Mouse (Mus musculus): ENCODE data around the gene Olfr736. TPM values are rescaled to one million over a fixed set of nuclear protein-coding genes. Genes with fewer than 3 reads are reported as not detected.

Gene Olfr736
- polyA plus RNA-seq (2014; fragmentation: Nextera tagmentation; extraction: Ambion mirVana), result not detected in 2 replicates

- ATAC-seq (replicated peaks; ENCODE audit: low FRiP score, low TSS enrichment, low read depth) (no peak), DNase-seq (ENCODE audit: low spot score) (no peak)
- Histone ChIP-seq H3K4me1 (replicated peaks; ENCODE audit: control insufficient read depth, insufficient read depth, low read length) (no peaks in the 10 kb centered on the region), H3K4me2 (ENCODE audit: low read length) (no peak within 1 kb of the TSS), H3K4me3 (ENCODE audit: low read depth, low read length) (no peak within 1 kb of the TSS), H3K9me3 (ENCODE audit: control insufficient read depth, low read length) (no peaks in the 10 kb centered on the region), H3K36me3 (ENCODE audit: control insufficient read depth, insufficient read depth, low read length) (no peaks in the 10 kb centered on the region), H3K27ac (ENCODE audit: low read depth) (no peak within 1 kb of the TSS), H3K27me3 (replicated peaks; ENCODE audit: control insufficient read depth, insufficient read depth, low read length) (no peaks in the 10 kb centered on the region), H3K9ac (ENCODE audit: low read length) (no peak within 1 kb of the TSS)
- 59% methylated on average over 2 of the region's 2 CpGs for WGBS
Measured at GRCm38 (mm10) chr14:50380863-50381262, at the start of gene Olfr736. Gene Olfr736, plus strand, starts transcription at chr14:50381163.

DNA sequence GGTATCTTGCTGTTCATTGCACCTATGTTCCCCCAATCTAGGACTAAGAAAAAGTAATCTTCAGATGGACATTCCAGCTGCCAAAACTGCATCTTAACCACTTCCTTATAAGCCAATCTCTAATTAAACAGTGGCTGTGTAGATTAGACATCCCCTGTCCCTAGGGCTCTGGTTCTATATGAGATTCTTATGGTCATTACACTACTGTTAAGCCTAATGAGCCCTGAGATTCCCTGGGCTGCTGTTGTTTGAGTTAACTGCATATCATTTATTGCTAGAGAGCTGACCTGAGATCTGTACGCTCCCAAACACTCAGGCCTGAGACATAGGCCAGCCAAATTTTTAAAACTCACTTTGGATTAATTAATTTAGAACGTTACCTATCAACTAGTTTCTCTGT is 32.2 kb upstream of the Olfr736 start, which contains the start of gene Olfr735:
Gene Olfr735 (minus strand): TSS at position 77 of the 400 bp plus-strand sequence.
- no peak within 1 kb of the TSS for H3K4me3 ChIP-seq (ENCODE audit: low read depth, low read length)
- ATAC-seq (replicated peaks; ENCODE audit: low FRiP score, low TSS enrichment, low read depth) (no peak), DNase-seq (ENCODE audit: low spot score) (no peak)
- H3K4me2 ChIP-seq (ENCODE audit: low read length), result no peak within 1 kb of the TSS
- WGBS, result 85% methylated on average over 2 of the region's 2 CpGs
- no peak within 1 kb of the TSS for H3K9ac ChIP-seq (ENCODE audit: low read length)
- H3K4me1 ChIP-seq (replicated peaks; ENCODE audit: control insufficient read depth, insufficient read depth, low read length), result no peaks in the 10 kb centered on the region
- no peaks in the 10 kb centered on the region for H3K36me3 ChIP-seq (ENCODE audit: control insufficient read depth, insufficient read depth, low read length)
- no peak within 1 kb of the TSS for H3K27ac ChIP-seq (ENCODE audit: low read depth)
- H3K9me3 ChIP-seq (ENCODE audit: control insufficient read depth, low read length), result no peaks in the 10 kb centered on the region
- H3K27me3 ChIP-seq (replicated peaks; ENCODE audit: control insufficient read depth, insufficient read depth, low read length), result no peaks in the 10 kb centered on the region

- Histone ChIP-seq H3K36me3 (ENCODE audit: control insufficient read depth, insufficient read depth, low read length) (no peaks in the 10 kb centered on the region), H3K9me3 (ENCODE audit: control insufficient read depth, low read length) (no peaks in the 10 kb centered on the region), H3K4me2 (ENCODE audit: low read length) (no peak overlapping the region), H3K4me3 (ENCODE audit: low read depth, low read length) (no peak overlapping the region), H3K4me1 (replicated peaks; ENCODE audit: control insufficient read depth, insufficient read depth, low read length) (no peaks in the 10 kb centered on the region), H3K9ac (ENCODE audit: low read length) (no peak overlapping the region), H3K27me3 (replicated peaks; ENCODE audit: control insufficient read depth, insufficient read depth, low read length) (no peaks in the 10 kb centered on the region), H3K27ac (ENCODE audit: low read depth) (no peak overlapping the region)
- DNase-seq (ENCODE audit: low spot score) (no peak), ATAC-seq (replicated peaks; ENCODE audit: low FRiP score, low TSS enrichment, low read depth) (no peak)
- WGBS, result 55% methylated on average over 3 of the region's 3 CpGs
Measured at GRCm38 (mm10) chr14:50352438-50352837, 28.5 kb upstream of the Olfr736 start.

DNA sequence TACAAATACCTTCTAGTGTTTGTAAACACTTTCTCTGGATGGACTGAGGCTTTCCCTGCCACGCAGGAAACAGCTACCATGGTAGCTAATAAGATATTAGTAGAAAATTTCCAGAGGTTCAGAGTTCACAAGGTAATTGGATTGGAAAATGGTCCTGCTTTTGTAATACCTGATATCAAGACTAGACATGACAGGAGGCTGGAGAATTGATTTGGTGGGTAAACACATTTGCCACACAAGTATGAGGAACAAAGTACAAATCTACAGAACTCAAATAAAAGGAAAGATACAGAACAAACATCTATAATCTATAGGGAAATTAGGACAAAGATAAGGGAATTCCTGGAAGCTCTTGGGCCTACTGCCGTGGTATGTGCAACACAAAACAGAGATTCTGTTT is 24.2 kb upstream of the Olfr736 start:
- Histone ChIP-seq H3K36me3 (ENCODE audit: control insufficient read depth, insufficient read depth, low read length) (no peaks in the 10 kb centered on the region), H3K9ac (ENCODE audit: low read length) (no peak overlapping the region), H3K9me3 (ENCODE audit: control insufficient read depth, low read length) (no peaks in the 10 kb centered on the region), H3K4me1 (replicated peaks; ENCODE audit: control insufficient read depth, insufficient read depth, low read length) (no peaks in the 10 kb centered on the region), H3K27ac (ENCODE audit: low read depth) (no peak overlapping the region), H3K27me3 (replicated peaks; ENCODE audit: control insufficient read depth, insufficient read depth, low read length) (no peaks in the 10 kb centered on the region), H3K4me3 (ENCODE audit: low read depth, low read length) (no peak overlapping the region), H3K4me2 (ENCODE audit: low read length) (no peak overlapping the region)
- DNase-seq (ENCODE audit: low spot score) (no peak), ATAC-seq (replicated peaks; ENCODE audit: low FRiP score, low TSS enrichment, low read depth) (no peak)
- WGBS, result 62% methylated on average over 2 of the region's 2 CpGs

DNA sequence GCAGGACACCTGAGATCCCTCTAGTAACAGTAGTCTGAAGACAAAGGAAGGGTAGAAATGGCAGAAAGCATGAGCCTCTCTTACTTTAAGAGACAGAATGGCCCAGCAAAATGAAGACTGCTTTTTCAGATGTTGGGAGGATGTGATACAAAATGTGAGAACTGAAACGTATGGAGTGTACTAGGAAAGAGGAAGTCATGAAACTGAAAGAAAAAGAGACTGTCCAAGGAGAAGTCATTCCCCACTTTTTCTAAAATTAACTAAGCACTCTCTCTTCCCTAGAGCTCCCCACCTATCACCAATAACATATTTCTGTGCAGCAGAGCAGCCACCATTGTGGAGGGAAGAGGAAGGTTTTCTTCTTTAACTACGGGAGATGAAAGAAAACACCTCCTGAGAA is 23.4 kb upstream of the Olfr736 start, which contains the start of gene Tlr11:
Gene Tlr11 (plus strand): TSS at position 322 of the 400 bp plus-strand sequence.
- no peak within 1 kb of the TSS for H3K4me3 ChIP-seq (ENCODE audit: low read depth, low read length)
- H3K4me2 ChIP-seq (ENCODE audit: low read length), result no peak within 1 kb of the TSS
- H3K27me3 ChIP-seq (replicated peaks; ENCODE audit: control insufficient read depth, insufficient read depth, low read length), result no peaks in the 10 kb centered on the region
- no peak within 1 kb of the TSS for H3K9ac ChIP-seq (ENCODE audit: low read length)
- H3K9me3 ChIP-seq (ENCODE audit: control insufficient read depth, low read length), result no peaks in the 10 kb centered on the region
- no peaks in the 10 kb centered on the region for H3K4me1 ChIP-seq (replicated peaks; ENCODE audit: control insufficient read depth, insufficient read depth, low read length)
- WGBS, result 80% methylated on average over 2 of the region's 2 CpGs
- ATAC-seq (replicated peaks; ENCODE audit: low FRiP score, low TSS enrichment, low read depth) (no peak), DNase-seq (ENCODE audit: low spot score) (no peak)
- no peak within 1 kb of the TSS for H3K27ac ChIP-seq (ENCODE audit: low read depth)
- H3K36me3 ChIP-seq (ENCODE audit: control insufficient read depth, insufficient read depth, low read length), result no peaks in the 10 kb centered on the region

DNA sequence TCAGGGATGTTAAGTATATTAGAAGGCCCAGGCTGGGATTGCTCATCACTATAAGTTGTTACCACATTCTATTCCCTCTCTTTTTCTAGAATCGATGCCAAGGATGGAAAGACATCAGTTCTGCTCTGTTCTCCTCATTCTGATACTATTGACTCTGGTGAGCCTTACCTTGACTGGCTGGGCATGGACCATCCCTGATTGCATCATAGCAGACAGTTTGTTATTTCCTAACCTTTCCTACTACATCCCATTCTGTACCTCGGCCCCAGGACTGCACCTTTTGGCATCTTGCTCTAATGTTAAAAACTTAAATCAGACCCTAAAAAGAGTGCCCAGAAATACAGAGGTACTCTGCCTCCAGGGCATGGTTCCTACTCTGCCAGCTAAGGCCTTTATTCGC is 20.5 kb upstream of the Olfr736 start:
- Histone ChIP-seq H3K4me2 (ENCODE audit: low read length) (no peak overlapping the region), H3K4me1 (replicated peaks; ENCODE audit: control insufficient read depth, insufficient read depth, low read length) (no peaks in the 10 kb centered on the region), H3K9ac (ENCODE audit: low read length) (no peak overlapping the region), H3K9me3 (ENCODE audit: control insufficient read depth, low read length) (no peaks in the 10 kb centered on the region), H3K4me3 (ENCODE audit: low read depth, low read length) (no peak overlapping the region), H3K36me3 (ENCODE audit: control insufficient read depth, insufficient read depth, low read length) (no peaks in the 10 kb centered on the region), H3K27me3 (replicated peaks; ENCODE audit: control insufficient read depth, insufficient read depth, low read length) (no peaks in the 10 kb centered on the region), H3K27ac (ENCODE audit: low read depth) (no peak overlapping the region)
- DNase-seq (ENCODE audit: low spot score) (no peak), ATAC-seq (replicated peaks; ENCODE audit: low FRiP score, low TSS enrichment, low read depth) (no peak)
- WGBS, result 93% methylated on average over 3 of the region's 3 CpGs

DNA sequence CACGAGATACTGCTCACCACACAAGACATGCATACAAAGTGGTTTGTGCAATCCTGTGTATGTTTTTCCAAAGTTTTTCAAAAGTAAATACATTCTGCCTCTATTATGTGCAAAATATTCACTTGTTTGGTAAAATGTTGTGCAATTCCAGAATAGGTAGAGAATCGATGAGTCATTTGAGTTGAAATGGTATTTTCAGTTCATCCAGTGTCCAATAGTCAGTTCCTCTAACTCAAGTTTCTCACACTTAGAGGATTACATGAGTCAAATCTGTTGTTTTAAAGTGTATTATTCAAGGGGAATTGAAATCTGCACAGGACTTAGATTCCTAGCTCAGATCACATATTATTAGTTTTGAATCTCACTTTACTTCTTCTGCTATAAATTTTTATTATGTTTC is 17.4 kb upstream of the Olfr736 start:
- no peak overlapping the region for H3K4me2 ChIP-seq (ENCODE audit: low read length)
- H3K36me3 ChIP-seq (ENCODE audit: control insufficient read depth, insufficient read depth, low read length), result no peaks in the 10 kb centered on the region
- H3K4me1 ChIP-seq (replicated peaks; ENCODE audit: control insufficient read depth, insufficient read depth, low read length), result no peaks in the 10 kb centered on the region
- no peaks in the 10 kb centered on the region for H3K9me3 ChIP-seq (ENCODE audit: control insufficient read depth, low read length)
- H3K4me3 ChIP-seq (ENCODE audit: low read depth, low read length), result no peak overlapping the region
- H3K9ac ChIP-seq (ENCODE audit: low read length), result no peak overlapping the region
- no peak for ATAC-seq (replicated peaks; ENCODE audit: low FRiP score, low TSS enrichment, low read depth)
- 95% methylated on average over 2 of the region's 2 CpGs for WGBS
- H3K27ac ChIP-seq (ENCODE audit: low read depth), result no peak overlapping the region
- H3K27me3 ChIP-seq (replicated peaks; ENCODE audit: control insufficient read depth, insufficient read depth, low read length), result no peaks in the 10 kb centered on the region
- DNase-seq (ENCODE audit: low spot score), result no peak

DNA sequence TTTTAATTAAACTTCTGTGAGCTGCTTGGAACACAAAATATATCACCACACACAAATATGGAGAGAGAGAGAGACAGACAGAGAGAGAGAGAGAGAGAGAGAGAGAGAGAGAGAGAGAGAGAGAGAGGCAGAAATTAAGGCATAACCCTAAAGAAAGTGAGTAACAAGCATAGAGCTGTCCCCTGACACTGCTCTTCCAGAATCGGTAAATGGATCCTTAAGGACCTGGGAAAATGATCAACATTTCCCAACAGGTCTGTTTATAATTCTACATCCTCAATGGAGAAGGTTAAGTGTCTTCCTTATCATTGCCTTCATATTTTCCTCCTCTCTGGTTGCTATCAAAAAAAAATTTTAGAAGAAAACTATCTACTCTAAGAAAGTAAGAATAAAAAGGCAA is 26.3 kb downstream of the Olfr736 start, which contains the start of gene Olfr738:
Gene Olfr738 (plus strand): TSS at position 301 of the 400 bp plus-strand sequence.
- H3K9ac ChIP-seq (ENCODE audit: low read length), result no peak within 1 kb of the TSS
- H3K4me1 ChIP-seq (replicated peaks; ENCODE audit: control insufficient read depth, insufficient read depth, low read length), result no peaks in the 10 kb centered on the region
- H3K9me3 ChIP-seq (ENCODE audit: control insufficient read depth, low read length), result no peaks in the 10 kb centered on the region
- DNase-seq (ENCODE audit: low spot score) (no peak), ATAC-seq (replicated peaks; ENCODE audit: low FRiP score, low TSS enrichment, low read depth) (no peak)
- H3K27me3 ChIP-seq (replicated peaks; ENCODE audit: control insufficient read depth, insufficient read depth, low read length), result no peaks in the 10 kb centered on the region
- no peak within 1 kb of the TSS for H3K27ac ChIP-seq (ENCODE audit: low read depth)
- 59% methylated on average over 1 of the region's 1 CpGs for WGBS
- H3K4me2 ChIP-seq (ENCODE audit: low read length), result no peak within 1 kb of the TSS
- H3K36me3 ChIP-seq (ENCODE audit: control insufficient read depth, insufficient read depth, low read length), result no peaks in the 10 kb centered on the region
- H3K4me3 ChIP-seq (ENCODE audit: low read depth, low read length), result no peak within 1 kb of the TSS

GRCm38 (mm10) chr14:50418326-50418725 is 37.4 kb downstream of the Olfr736 start, which contains the start of gene Olfr739:
Gene Olfr739, plus strand, starts transcription at chr14:50418626.
- Histone ChIP-seq H3K4me3 (ENCODE audit: low read depth, low read length) (no peak within 1 kb of the TSS), H3K9me3 (ENCODE audit: control insufficient read depth, low read length) (no peaks in the 10 kb centered on the region), H3K27me3 (replicated peaks; ENCODE audit: control insufficient read depth, insufficient read depth, low read length) (no peaks in the 10 kb centered on the region), H3K36me3 (ENCODE audit: control insufficient read depth, insufficient read depth, low read length) (no peaks in the 10 kb centered on the region), H3K27ac (ENCODE audit: low read depth) (no peak within 1 kb of the TSS), H3K9ac (ENCODE audit: low read length) (no peak within 1 kb of the TSS), H3K4me1 (replicated peaks; ENCODE audit: control insufficient read depth, insufficient read depth, low read length) (no peaks in the 10 kb centered on the region), H3K4me2 (ENCODE audit: low read length) (no peak within 1 kb of the TSS)
- 75% methylated on average over 2 of the region's 2 CpGs for WGBS
- no peak for ATAC-seq (replicated peaks; ENCODE audit: low FRiP score, low TSS enrichment, low read depth)
- DNase-seq (ENCODE audit: low spot score), result no peak

Data from intestine, embryonic 14.5 days (tissue).